Mouse (Mus musculus): ENCODE results near the gene Hpse2. TPM values are rescaled to one million over a fixed set of nuclear protein-coding genes. Genes with fewer than 3 reads are reported as not detected.

Gene Hpse2
- total RNA-seq, 1 experiment from 2014 or later: not detected

DNA sequence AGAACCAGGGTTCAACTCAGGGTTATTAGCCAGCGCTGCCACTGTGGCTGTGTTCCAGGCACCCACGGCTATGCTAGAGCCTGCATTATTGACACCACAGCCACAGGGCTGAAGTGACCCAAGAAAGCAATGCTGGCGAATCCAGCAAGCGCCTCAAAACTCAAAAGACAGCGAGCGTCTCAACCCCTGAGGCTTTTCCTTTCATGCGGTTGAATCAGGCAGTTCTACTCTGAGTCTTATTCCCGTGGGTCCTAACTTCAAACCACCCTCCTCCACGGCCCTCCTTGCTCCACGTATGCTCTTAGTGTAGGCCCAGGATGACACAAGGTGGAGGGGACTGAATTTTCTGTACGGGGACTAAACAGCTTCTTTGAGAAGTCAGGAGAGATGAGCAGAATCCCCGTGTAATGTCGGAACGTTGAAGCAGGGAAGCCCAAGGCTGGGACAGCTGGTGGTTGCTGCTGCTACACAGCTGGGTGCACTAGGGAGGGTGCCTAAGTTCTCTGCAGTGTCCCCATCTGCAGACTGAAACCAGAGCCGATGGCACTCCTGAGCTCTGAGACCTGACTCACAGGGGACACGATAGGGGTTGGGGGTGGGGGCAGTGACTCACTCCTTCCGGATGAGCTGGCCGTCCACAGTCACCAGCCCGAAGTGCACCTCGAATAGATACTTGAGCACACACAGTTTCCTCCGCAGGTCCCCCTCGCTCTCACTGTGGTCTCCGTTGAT lies 617.8 kb downstream of the Hpse2 start:
- peak; percentile 79 for DNase-seq

DNA sequence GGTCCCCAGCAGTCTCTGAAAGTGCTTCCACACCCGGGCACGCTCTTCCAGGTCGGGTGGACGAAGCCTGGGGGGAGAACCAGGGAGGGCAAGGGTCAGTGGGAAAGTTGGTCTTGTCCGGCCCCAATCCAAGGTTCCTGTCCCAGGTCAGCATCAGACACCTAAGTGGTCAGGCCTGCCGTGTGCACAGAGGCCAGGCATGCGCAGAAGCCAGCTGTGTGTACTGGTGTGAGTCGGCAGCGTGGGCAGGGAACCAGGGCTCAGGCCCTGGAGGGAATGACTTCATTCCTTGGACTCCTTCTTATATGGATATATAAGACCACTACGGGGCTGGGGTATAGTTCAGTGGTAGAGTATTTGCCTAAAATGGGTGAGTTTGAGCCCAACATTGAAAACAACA lies 618.5 kb downstream of the Hpse2 start:
- no peak for DNase-seq

GRCm38 (mm10) chr19:42767361-42767760 lies 620.8 kb downstream of the Hpse2 start:
- no peak for DNase-seq

- no peak for DNase-seq
Measured at GRCm38 (mm10) chr19:42764398-42764797, 623.8 kb downstream of the Hpse2 start.

GRCm38 (mm10) chr19:42756671-42757070 lies 631.5 kb downstream of the Hpse2 start:
- peak; percentile 34 for DNase-seq

DNA sequence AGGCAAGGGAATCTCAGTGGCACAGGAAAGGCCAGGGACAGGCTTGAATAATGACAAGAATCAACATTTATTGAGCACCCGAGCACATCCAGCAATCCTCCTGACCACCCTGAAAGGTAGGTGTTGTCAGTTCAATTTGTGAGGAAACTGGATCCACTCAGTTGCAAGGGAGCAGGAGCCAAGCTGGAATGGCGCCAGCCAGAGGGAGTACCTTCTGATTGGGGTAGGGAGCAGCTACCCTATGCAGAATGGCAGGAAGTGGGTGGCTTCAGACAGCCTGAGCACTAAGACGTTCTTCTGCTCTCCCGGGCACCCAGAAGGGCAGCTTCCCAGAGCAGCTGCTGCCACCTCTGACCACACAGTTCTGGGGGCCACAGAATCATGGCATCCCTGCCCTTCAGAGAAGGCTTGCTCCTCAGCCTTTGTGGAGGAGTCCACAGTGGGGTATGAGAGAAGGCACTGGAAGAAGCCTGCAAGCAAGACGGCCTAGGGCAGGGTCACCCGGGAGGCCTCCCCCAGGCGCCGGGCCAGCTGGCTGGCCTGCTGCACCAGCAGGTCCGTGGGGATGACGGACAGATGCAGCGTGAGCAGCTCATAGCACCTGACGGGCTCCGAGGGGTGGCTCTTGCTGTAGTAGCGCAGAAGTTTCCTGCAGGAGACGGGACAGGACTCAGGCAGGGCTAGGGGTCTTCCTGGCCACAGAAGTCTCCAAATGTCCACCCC lies 632.8 kb downstream of the Hpse2 start:
- peak; percentile 40 for DNase-seq

- peak; percentile 77 for DNase-seq
Measured at GRCm38 (mm10) chr19:42753141-42753917, 634.8 kb downstream of the Hpse2 start.

DNA sequence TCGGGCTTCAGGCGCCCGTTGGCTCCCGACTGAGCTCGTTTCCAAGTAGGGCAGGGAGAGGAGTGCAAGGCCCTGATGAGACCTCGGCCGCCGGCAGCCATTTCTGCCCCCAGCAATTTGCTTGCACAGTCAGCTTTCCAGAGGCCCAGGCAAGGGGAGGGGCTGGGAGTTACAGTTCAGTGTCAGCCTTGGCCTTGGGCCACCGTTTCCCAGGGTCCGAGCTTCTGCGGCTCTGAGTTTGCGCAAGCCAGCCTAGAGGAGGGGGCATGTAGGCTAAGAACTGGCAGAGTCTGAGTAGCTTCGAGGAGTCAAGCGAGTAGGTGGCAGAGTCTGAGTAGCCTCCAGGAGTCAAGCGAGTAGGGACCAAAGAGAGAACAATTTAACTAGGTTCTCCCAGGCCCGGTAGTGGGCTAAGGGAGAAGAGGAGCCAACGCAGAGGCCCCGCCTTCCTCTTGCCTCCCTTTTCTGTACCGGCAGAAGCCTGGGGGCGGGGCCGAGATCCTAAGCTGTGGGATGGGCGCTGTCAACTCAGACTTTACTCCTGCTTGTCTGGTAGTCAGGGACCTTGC lies 635.7 kb downstream of the Hpse2 start, which contains the start of gene Pyroxd2:
Pyroxd2 (minus strand) TSS at position 413 of the 569 bp plus-strand sequence.
- peak; percentile 89 for DNase-seq

DNA sequence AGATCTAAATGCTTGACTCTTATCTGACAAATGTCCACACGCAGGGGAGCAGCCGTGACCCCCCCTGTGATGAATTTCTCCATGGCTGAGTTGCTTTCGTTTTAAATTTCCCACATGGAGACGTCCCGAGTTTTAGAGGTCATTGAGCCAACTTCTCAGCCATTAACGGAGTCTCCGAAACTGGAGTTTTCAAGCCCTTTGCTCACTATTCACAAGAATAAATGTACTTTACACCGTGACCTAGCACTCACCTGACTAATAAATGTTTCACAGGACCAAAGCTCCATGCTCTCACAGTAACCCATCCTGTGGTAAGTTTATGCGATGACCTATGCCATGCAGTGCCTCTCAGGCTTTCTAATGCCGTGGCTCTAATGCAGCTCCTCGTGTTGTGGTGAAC lies 638.0 kb downstream of the Hpse2 start:
- no peak for DNase-seq

- no peak for DNase-seq
Measured at GRCm38 (mm10) chr19:42746702-42747101, 641.5 kb downstream of the Hpse2 start.

DNA sequence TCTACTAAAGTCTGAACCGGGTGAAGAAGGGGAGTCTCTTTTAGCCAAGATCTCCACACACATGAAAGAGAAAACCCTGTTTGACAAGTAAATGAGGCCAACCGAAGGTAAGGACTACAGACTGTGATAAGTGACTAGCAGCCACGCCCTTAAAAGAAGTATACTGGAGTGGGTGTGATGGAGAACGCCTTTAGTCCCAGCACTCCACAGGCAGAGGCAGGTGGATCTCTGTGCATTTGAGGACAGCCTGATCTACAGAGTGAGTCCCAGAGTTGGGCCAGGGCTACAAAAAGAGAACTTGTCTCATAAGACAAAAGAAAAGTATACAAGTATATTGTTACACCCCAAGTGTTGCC lies 642.3 kb downstream of the Hpse2 start:
- DNase-seq: no peak

DNA sequence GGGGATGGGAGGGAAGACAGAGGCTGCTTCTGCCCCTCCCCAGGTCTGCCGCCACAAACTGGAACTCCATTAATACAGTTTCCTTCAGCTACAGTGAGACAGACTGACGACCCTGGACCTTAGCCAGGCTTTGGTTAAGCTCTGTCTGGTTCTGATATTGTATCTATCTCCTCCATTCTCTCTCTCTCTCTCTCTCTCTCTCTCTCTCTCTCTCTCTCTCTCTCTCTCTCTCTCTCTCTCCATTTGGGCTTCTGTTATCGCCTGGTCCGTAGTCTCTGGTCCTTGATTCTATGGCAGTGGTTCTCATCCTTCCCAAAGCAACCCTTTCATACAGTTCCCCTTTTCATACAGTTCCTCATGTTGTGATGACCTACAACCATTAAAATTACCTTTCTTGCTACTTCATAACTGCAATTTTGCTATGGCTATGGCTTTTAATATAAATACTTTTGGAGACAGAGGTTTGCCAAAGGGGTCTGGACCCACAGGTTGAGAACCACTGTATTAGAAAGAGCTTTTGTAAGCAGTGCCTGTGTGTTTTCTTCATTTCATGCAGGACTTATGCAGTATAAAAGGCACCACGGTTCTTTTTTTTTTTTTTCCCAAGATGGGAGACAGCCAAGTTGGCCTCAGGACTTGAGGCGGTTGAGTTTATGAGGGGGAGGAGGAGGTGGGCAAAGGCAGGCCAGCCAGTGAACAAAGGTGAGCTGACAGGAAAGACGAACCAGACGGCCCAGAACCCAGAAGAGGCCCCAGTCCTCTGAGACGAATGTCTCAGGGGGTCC lies 642.9 kb downstream of the Hpse2 start:
- DNase-seq: no peak

DNA sequence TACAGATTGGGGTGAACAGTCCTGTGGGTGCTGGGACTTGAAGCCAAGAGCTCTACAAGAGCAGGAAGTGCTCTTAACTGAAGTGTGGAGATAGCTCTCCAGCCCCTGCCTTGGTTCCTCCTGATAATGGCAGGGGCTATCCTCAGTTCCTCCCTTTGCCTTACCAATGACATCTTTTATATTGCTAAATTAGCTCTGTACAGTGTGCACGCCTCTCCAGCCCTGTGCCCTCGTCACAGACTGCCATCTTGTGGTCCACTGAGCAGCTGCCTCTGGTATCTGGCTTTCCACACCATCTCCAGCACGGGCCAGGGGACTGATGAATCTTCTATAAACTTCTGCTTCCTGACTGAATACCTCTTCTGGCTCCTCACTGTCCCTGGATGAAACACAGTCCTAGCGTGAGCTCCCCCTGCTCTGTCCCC lies 644.0 kb downstream of the Hpse2 start:
- DNase-seq: peak; percentile 61

DNA sequence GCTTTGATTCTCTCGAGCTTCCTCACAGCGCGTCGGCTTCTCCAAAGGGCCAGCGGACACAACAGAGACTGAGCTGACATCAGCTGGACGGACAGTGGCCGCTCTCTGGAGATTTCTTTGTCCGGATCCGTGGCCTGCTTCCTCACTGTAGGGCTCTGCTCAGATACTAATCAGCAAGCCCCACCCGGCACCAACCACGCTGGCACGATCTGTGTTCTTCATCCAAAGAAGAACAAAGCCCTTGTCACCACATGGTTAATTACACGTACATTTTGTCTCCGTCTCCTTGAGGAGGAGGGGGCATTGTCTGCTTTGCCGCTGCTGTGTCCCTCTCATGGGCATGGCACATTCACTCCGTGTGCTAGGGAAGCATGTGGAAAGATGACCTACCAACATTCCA lies 644.9 kb downstream of the Hpse2 start:
- no peak for DNase-seq

GRCm38 (mm10) chr19:42741884-42742283 lies 646.3 kb downstream of the Hpse2 start:
- no peak for DNase-seq

GRCm38 (mm10) chr19:42740163-42740899 lies 647.8 kb downstream of the Hpse2 start:
- no peak for DNase-seq

GRCm38 (mm10) chr19:42739734-42740133 lies 648.4 kb downstream of the Hpse2 start:
- no peak for DNase-seq

DNA sequence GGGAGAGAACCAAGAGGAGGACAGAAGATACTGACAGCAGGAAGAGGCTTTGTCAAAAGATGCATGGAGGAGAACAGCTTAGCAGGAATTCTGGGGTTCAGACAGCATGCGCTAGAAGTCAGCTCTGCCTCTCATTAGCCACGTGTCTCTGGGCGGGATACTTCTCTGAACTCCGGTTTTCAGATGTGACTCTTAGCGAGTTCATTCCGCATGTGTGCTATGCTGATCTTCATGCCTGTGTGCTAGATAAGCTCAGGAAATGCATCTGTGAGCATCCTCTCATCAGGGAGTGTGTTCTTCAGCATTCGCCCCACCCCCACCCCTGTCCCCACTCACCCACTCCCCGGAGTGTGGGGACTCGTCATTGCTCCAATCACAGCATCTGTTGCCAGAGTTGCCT lies 650.4 kb downstream of the Hpse2 start:
- DNase-seq: no peak

Measured in adrenal gland, postnatal 25 days (tissue).